Mouse (Mus musculus): ENCODE data around the gene Igfbp6. TPM values are rescaled to one million over a fixed set of nuclear protein-coding genes. Genes with fewer than 3 reads are reported as not detected.

Gene Igfbp6
- polyA plus RNA-seq, 1 experiment from 2014 or later: 18.2 TPM

DNA sequence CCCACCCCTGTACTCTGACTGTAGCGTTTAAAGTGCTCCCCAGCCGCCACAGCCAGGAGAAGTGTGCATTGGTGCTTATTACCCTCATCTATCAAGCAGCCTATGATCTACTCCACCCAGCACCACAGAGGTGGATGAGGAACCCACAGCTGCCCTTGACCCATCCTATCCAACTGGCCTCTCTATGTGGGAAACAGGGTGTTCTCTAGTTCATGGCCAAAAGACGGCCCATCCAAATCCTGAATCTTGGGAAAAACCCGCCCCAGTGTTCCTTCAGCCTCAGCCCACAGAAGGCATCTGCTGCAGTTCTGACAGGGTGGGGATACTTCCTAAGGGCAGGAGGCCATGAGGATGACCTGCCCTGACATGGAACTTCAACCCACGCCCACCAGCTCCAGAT lies 23.6 kb upstream of the Igfbp6 start:
- H3K9me3 ChIP-seq: no peaks in the 10 kb centered on the region
- ATAC-seq (ENCODE audit: insufficient read depth, low FRiP score, low read depth): no peak
- H3K4me1 ChIP-seq: peaks cover 9% of the 10 kb centered on the region; the same call in 1 of the 2 replicates
- H3K9ac ChIP-seq: no peak overlapping the region
- H3K27me3 ChIP-seq (replicated peaks): no peaks in the 10 kb centered on the region
- H3K27ac ChIP-seq: no peak overlapping the region
- no peak overlapping the region for H3K4me2 ChIP-seq
- 75% methylated on average over 5 of the region's 5 CpGs for WGBS
- H3K4me3 ChIP-seq (replicated peaks): no peak overlapping the region
- H3K36me3 ChIP-seq: peaks cover 43% of the 10 kb centered on the region

DNA sequence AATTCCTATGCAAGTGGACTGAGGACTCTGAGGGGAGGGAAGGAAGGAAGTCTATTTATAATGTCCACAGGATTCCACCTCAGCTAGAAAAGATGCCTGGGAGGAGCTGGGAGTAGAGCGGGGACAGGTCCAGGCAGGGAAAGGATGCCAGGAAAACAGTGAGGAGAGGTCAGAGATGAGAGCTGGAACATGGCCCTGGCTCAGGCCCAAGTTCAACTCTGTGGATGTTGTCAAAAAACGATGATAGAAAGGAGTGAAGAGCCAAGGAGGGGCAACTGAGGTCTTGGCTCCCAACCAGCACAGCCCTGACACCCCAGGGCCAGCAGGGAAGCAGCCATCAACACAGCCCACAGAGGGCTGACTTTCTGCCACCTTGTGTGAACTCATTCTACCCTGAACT lies 17.9 kb upstream of the Igfbp6 start:
- no peak overlapping the region for H3K27ac ChIP-seq
- H3K9ac ChIP-seq: no peak overlapping the region
- no peak overlapping the region for H3K4me2 ChIP-seq
- no peaks in the 10 kb centered on the region for H3K9me3 ChIP-seq
- no peaks in the 10 kb centered on the region for H3K27me3 ChIP-seq (replicated peaks)
- no peaks in the 10 kb centered on the region for H3K4me1 ChIP-seq
- 56% methylated on average over 2 of the region's 2 CpGs for WGBS
- no peak overlapping the region for H3K4me3 ChIP-seq (replicated peaks)
- peaks cover 62% of the 10 kb centered on the region for H3K36me3 ChIP-seq
- ATAC-seq (ENCODE audit: insufficient read depth, low FRiP score, low read depth): no peak

DNA sequence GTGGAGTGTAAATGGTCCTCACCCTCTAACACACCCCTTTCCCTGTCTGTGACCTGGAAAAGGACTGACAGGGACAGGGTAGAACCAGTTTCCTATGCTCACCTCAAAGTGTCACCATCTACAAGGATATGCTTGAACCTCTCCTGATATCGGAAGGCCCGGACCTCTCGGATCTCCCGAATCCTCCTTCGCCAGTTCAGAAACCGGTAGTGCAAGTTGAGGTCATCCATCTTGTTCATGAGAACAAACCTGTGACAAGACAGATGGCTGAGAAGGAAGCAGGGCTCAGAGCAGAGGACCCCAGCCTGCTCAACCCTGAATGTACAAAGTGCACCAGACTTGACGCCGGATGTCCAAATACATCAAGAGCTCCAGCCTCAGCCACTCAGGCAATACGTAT lies 10.8 kb upstream of the Igfbp6 start:
- no peak overlapping the region for H3K4me3 ChIP-seq (replicated peaks)
- peak overlapping the region; percentile 46; the same call in 1 of the 2 replicates for H3K27ac ChIP-seq
- H3K27me3 ChIP-seq (replicated peaks): no peaks in the 10 kb centered on the region
- no peaks in the 10 kb centered on the region for H3K9me3 ChIP-seq
- peaks cover 16% of the 10 kb centered on the region for H3K4me1 ChIP-seq
- WGBS: 58% methylated on average over 9 of the region's 9 CpGs
- no peak overlapping the region for H3K9ac ChIP-seq
- ATAC-seq (ENCODE audit: insufficient read depth, low FRiP score, low read depth): no peak
- H3K36me3 ChIP-seq: peaks cover 35% of the 10 kb centered on the region
- no peak overlapping the region for H3K4me2 ChIP-seq

DNA sequence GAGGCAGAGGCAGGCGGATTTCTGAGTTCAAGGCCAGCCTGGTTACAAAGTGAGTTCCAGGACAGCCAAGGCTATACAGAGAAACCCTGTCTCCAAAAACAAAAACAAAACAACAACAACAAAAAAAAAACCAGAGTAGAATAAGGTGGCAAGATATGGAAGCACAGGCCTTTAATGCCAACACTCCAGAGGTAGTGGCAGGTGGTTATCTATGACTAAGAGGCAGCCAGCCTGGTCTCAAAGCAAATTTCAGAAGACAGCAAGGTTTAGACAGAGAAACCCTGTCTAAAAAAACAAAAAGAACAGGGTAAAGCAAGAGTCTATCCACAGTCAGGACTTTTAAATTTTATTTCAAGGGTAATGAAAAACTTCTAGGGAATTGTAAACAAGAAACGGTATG lies 9.5 kb upstream of the Igfbp6 start:
- no peaks in the 10 kb centered on the region for H3K9me3 ChIP-seq
- 60% methylated on average over 2 of the region's 2 CpGs for WGBS
- H3K4me1 ChIP-seq: peaks cover 16% of the 10 kb centered on the region
- H3K4me3 ChIP-seq (replicated peaks): peak overlapping the region; percentile 89; the same call in 1 of the 2 replicates
- H3K9ac ChIP-seq: no peak overlapping the region
- peak overlapping the region; percentile 83; the same call in 1 of the 2 replicates for H3K4me2 ChIP-seq
- H3K27ac ChIP-seq: no peak overlapping the region
- no peaks in the 10 kb centered on the region for H3K27me3 ChIP-seq (replicated peaks)
- ATAC-seq (ENCODE audit: insufficient read depth, low FRiP score, low read depth): no peak
- peaks cover 24% of the 10 kb centered on the region for H3K36me3 ChIP-seq

DNA sequence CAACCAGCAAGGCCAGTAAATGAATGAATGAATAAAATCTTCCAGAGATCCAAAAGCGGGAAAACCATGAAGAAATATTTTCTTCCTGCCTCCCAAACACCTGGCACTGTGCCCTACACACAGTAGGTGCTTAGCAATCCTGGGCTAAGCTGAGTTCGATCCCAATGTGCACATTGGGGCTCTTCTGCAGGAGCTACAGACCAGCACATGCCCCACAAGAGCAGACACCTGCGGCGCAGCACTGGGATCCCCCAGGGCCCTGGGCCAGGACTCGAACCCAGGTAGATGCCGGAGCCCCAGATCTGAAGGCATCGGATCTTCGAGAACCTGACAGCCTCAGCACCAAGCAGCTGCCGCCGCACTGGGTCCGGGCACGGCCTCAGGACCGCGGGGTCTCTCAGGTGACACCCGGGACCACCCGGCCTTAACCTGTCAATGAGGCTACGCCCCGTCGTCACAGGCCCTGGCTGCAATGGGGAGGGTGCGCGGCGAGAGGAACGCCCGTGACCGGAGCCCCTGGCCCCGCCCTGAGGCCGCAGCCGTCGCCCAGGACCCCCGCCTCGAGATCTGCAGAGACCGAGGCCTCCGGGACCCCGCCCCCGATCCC lies 8.5 kb upstream of the Igfbp6 start:
- 2% methylated on average over 34 of the region's 35 CpGs for WGBS
- no peak; the same call in 1 of the 2 replicates for ATAC-seq (ENCODE audit: insufficient read depth, low FRiP score, low read depth)
- Histone ChIP-seq H3K36me3 (peaks cover 15% of the 10 kb centered on the region; the same call in 1 of the 2 replicates), H3K9ac (peak overlapping the region; percentile 77), H3K27me3 (replicated peaks) (no peaks in the 10 kb centered on the region), H3K4me2 (peak overlapping the region; percentile 83), H3K4me3 (replicated peaks) (peak overlapping the region; percentile 89), H3K9me3 (no peaks in the 10 kb centered on the region), H3K27ac (peak overlapping the region; percentile 76), H3K4me1 (peaks cover 16% of the 10 kb centered on the region)

DNA sequence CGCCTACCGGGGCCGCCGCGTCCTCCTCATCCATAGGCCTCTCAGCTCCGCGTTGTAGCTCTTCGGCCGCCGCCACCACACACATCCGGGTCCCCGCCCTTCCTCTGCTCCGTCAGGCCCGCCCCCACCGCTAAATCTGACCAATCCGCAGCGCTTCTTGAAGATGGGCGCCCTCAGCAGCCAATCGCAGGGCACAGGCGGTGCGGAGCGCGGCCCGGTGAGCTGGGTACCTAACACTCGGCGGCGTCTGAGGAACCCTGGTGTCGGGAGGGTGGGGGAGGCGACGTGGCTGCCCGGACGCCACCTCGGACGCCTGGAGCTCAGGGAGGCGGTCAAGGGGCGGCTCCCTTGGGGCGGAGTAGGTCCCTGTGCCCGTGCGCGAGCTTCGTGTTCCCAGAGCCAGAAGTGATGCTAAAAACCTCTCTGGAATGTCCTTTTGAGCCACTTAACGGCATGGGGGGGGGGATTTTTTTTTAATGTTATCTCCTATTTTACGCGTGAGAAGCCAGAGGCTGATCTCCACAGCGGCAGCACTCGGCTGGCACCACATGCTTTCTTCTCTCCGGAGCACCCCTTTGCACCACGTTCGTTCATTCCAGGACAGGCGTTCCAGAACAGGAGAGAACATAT lies 7.9 kb upstream of the Igfbp6 start, which contains the start of gene Spryd3:
TSS of gene Spryd3 (minus strand) at position 106 of the 630 bp plus-strand sequence.
- peak; percentile 99 for ATAC-seq (ENCODE audit: insufficient read depth, low FRiP score, low read depth)
- Histone ChIP-seq H3K4me1 (peaks cover 16% of the 10 kb centered on the region), H3K9ac (peak within 1 kb of the TSS; percentile 77), H3K9me3 (no peaks in the 10 kb centered on the region), H3K27ac (peak within 1 kb of the TSS; percentile 80), H3K27me3 (replicated peaks) (no peaks in the 10 kb centered on the region), H3K4me2 (peak within 1 kb of the TSS; percentile 83), H3K36me3 (0 out of 2 replicates have a peak, but pooled peaks cover 9% of the 10 kb centered on the region), H3K4me3 (replicated peaks) (peak within 1 kb of the TSS; percentile 89)
- whole genome bisulfite sequencing: under 1% methylated on average over 50 of the region's 50 CpGs

DNA sequence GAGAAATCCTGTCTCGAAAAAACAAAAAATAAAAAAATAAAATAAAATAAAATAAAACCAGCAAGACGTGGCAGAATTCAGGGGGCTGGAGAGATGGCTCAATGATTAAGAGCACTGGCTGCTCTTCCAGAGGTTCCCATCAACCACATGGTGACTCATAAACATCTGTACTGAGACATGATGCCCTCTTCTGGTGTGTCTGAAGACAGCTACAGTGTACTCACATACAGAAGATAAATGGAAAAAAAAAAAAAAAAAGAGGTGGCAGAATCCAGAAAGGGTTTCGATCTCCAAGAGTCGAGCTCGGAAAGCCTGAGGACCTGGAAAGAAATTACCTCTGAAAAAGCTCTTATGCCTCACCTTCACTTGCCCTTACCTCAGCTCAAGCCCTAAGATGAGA lies 3.0 kb upstream of the Igfbp6 start:
- Histone ChIP-seq H3K9ac (no peak overlapping the region), H3K9me3 (no peaks in the 10 kb centered on the region), H3K4me1 (peaks cover 26% of the 10 kb centered on the region)

DNA sequence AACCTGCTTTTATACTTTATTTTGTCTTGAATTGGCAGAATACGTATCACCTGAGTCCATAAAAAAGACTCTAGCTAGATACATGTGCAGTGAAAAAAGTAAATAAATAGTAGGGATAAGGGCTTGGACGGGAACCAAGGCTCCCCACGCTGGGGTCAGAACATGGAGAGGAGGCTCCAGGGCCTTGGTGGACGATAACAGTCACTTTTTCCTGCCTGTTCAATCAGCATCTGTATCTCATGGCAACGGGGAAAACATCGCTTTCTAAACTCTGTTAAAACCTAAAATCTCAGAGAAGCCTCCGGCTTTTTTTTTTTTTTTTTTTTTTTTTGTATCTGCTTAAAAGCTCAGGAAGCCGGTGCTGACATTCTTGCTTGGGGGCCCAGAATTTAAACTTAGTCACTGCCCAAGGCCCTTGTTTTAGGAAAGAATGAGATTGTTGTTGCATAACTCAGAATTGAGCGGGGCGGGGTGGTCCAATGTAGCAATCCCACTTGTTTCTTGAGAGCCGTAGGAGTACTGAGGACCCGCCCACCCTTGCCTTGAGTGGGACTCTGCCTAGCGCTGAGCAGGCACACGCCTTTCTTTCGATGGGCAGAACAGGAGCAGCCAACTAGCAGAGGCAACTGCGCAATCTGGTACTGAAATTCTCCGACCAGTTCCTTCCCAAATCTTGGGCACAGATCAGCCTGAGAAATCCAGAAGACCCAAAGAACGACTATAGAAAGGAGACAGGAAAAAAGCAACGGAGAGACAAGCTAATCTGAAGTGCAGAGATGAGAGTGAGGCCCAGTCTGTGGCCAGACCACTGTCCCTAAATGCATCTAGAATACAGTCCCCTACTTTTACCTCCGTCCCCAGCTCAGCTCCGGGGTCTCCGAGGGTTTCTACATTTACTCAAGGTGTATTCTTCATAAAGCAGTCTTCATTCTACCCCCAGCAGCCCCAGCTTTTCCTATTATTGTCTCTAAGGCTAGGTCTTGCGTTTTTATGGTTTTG lies 949 bp upstream of the Igfbp6 start:
- Histone ChIP-seq H3K27ac (no peak overlapping the region), H3K4me2 (no peak overlapping the region), H3K4me3 (replicated peaks) (no peak overlapping the region), H3K4me1 (peaks cover 18% of the 10 kb centered on the region), H3K27me3 (replicated peaks) (peaks cover 19% of the 10 kb centered on the region), H3K9ac (no peak overlapping the region), H3K9me3 (no peaks in the 10 kb centered on the region), H3K36me3 (no peaks in the 10 kb centered on the region)
- WGBS: 48% methylated on average over 23 of the region's 23 CpGs
- ATAC-seq (ENCODE audit: insufficient read depth, low FRiP score, low read depth): no peak

More for the DNA sequence above, 3.0 kb upstream of the Igfbp6 start:
- Histone ChIP-seq H3K27ac (no peak overlapping the region), H3K27me3 (replicated peaks) (peaks cover 19% of the 10 kb centered on the region), H3K36me3 (no peaks in the 10 kb centered on the region), H3K4me3 (replicated peaks) (no peak overlapping the region), H3K4me2 (no peak overlapping the region)
- ATAC-seq (ENCODE audit: insufficient read depth, low FRiP score, low read depth): no peak
- WGBS: 83% methylated on average over 5 of the region's 5 CpGs

DNA sequence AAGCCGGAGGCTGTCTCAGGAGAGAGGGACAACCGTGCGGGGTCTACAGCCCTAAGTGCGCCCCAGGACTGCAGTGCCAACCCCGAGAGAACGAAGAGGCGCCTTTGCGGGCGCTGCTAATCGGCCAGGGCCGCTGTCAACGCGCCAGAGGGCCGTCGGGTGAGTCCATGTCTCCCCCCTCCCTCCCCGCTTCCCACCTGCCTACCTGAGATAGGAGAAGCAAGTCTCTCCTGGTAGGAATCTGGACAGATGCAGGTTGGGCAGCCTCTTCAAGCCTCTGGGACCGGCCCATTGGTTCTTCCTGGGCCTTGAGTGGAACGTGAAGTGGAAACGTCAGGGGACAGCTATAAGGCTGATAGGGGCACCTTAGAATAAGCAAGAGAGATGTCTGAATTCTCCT lies 564 bp downstream of the Igfbp6 start:
- no peak overlapping the region for H3K9ac ChIP-seq
- no peak overlapping the region for H3K27ac ChIP-seq
- H3K4me3 ChIP-seq (replicated peaks): peak overlapping the region; percentile 26
- 17% methylated on average over 19 of the region's 19 CpGs for WGBS
- no peaks in the 10 kb centered on the region for H3K9me3 ChIP-seq
- H3K36me3 ChIP-seq: no peaks in the 10 kb centered on the region
- H3K27me3 ChIP-seq (replicated peaks): peaks cover 19% of the 10 kb centered on the region
- no peak for ATAC-seq (ENCODE audit: insufficient read depth, low FRiP score, low read depth)
- H3K4me1 ChIP-seq: peaks cover 18% of the 10 kb centered on the region
- H3K4me2 ChIP-seq: peak overlapping the region; percentile 45

DNA sequence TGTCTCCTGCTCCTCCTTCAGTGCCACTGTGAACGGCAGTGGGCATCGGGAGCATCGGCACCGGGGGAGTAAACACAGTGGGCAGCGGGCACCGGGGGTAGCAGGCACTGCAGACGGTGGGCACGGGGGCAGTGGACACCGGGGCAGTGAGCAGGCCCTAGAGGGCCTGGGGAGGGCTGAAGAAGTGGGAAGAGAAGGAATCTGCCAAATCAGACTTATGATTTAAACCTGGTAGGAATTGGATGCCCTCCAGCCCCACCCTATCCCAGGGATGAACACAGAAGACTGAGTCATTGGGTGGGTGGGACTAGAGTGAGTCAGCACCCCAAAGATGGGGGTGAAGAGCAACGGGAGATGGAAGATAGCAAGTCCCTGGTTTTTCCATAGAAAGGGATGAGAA lies 1.2 kb downstream of the Igfbp6 start:
- peaks cover 22% of the 10 kb centered on the region for H3K4me1 ChIP-seq
- H3K27ac ChIP-seq: no peak overlapping the region
- ATAC-seq (ENCODE audit: insufficient read depth, low FRiP score, low read depth): no peak; the same call in 1 of the 2 replicates
- H3K9ac ChIP-seq: no peak overlapping the region
- no peaks in the 10 kb centered on the region for H3K9me3 ChIP-seq
- H3K4me3 ChIP-seq (replicated peaks): no peak overlapping the region
- H3K4me2 ChIP-seq: no peak overlapping the region
- no peaks in the 10 kb centered on the region for H3K36me3 ChIP-seq
- 79% methylated on average over 10 of the region's 10 CpGs for WGBS
- peaks cover 19% of the 10 kb centered on the region for H3K27me3 ChIP-seq (replicated peaks)

DNA sequence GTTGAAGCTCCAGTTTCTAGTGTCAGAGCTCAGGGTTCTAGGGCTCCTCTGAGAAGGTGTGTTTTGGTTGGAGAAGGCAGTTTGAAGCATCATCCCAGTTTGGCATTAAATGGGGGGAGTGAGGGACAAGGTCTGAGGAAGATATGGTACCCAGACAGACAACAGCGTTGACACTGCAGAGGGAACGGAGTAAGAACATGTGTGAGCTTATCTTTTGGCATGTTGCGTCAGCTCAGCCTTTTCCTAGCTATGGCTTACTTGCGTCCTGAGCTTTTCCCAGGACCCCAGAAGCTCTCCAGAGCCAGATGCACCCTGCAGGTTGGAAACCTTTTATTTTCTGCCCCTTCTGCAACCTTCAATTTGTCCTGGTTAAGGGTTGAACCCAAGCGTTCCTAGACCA lies 1.9 kb downstream of the Igfbp6 start:
- Histone ChIP-seq H3K27ac (no peak overlapping the region), H3K9ac (no peak overlapping the region), H3K9me3 (no peaks in the 10 kb centered on the region), H3K4me3 (replicated peaks) (no peak overlapping the region), H3K4me1 (peaks cover 28% of the 10 kb centered on the region), H3K36me3 (no peaks in the 10 kb centered on the region), H3K27me3 (replicated peaks) (peaks cover 19% of the 10 kb centered on the region), H3K4me2 (no peak overlapping the region)
- ATAC-seq (ENCODE audit: insufficient read depth, low FRiP score, low read depth): no peak
- WGBS: 74% methylated on average over 5 of the region's 5 CpGs
